Mouse (Mus musculus) megakaryocyte, embryonic 14.5 days (primary cell): ENCODE data around the gene Aqp9.

Experiments
- FLI1 ChIP-seq: IDR thresholded peaks from 2 replicates; pipeline ENCODE4 v1.6.1; 2012; ENCODE audit warnings: low read length, inconsistent platforms, mixed read lengths
- GATA1 ChIP-seq: IDR thresholded peaks from 3 replicates; pipeline ENCODE4 v1.6.1; 2012; ENCODE audit warnings: mixed read lengths, low read length, inconsistent platforms, borderline replicate concordance

- no peak for TF ChIP-seq GATA1
- TF ChIP-seq FLI1: no peak
Observed at GRCm38 (mm10) chr9:71131822-71132221, 36.7 kb downstream of the Aqp9 start.
